Comparison of ENCODE assay signal across 10 mouse cellular contexts in the genomic region with DNA sequence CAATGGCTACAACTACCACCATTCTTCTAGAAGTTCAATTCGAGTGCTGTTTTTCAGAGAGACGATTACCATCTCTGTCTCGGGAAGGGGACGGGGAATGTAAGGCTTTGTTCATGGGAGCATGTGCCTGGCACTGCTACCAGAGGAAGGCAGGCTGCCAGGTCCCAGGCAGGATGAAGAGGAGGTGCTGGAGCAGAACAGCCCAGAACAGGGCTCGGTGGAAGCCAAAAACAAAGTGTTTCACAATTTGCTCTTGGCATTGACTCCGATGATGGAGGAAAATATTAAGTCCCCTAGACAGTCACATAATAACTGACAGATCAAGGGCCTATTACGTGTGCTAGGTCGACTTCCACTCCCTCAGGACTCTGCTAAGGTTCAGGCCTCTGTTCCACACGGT. TPM values are rescaled to one million over a fixed set of nuclear protein-coding genes. Genes with fewer than 3 reads are reported as not detected.
DNase-seq lines count a peak whose midpoint lies in the region; ATAC-seq and TF ChIP-seq lines count a peak whose summit lies in the region.
"Had no signal": no experiment of that assay in that cellular context is flagged by ENCODE, and none has a peak within 500 bp of the region (broad histone marks: within the 10 kb centered on the region; RNA-seq: fewer than 3 reads in every experiment).

No protein-coding gene starts in this region.

- H3K9ac ChIP-seq in hindbrain, embryonic 16.5 days (ENCODE audit: low read depth, low read length) = no peak overlapping the region
- no peak overlapping the region for H3K9ac ChIP-seq in hindbrain, embryonic 11.5 days (ENCODE audit: low read depth, low read length)
- no peak overlapping the region for H3K9ac ChIP-seq in midbrain, embryonic 16.5 days (ENCODE audit: low read depth, low read length)
- H3K9ac ChIP-seq: embryonic facial prominence, embryonic 13.5 days; liver, embryonic 14.5 days had no signal

- no peaks in the 10 kb centered on the region for H3K9me3 ChIP-seq in hindbrain, embryonic 16.5 days (ENCODE audit: control insufficient read depth, low read length)
- no peaks in the 10 kb centered on the region for H3K9me3 ChIP-seq in hindbrain, embryonic 11.5 days (ENCODE audit: control insufficient read depth, low read length)
- H3K9me3 ChIP-seq in midbrain, embryonic 16.5 days (replicated peaks; ENCODE audit: control insufficient read depth, low read length, poor library complexity, severe bottlenecking) = no peaks in the 10 kb centered on the region
- H3K9me3 ChIP-seq: embryonic facial prominence, embryonic 13.5 days had no signal

- no peak for TF ChIP-seq POLR2A in brain, embryonic 14.5 days (IDR thresholded peaks at IDR 0.05; ENCODE audit: borderline replicate concordance, extremely low read depth, insufficient read depth, insufficient read length, poor library complexity, severe bottlenecking)

- TF ChIP-seq CTCF in brain, embryonic 14.5 days (IDR thresholded peaks at IDR 0.05; ENCODE audit: borderline replicate concordance, extremely low read depth, insufficient read depth, insufficient read length) = no peak

- H3K4me3 ChIP-seq in hindbrain, embryonic 16.5 days (ENCODE audit: low read length) = no peak overlapping the region
- H3K4me3 ChIP-seq in hindbrain, embryonic 11.5 days (ENCODE audit: low read depth, low read length) = no peak overlapping the region
- H3K4me3 ChIP-seq in midbrain, embryonic 16.5 days (ENCODE audit: low read depth, low read length) = no peak overlapping the region
- H3K4me3 ChIP-seq: embryonic facial prominence, embryonic 13.5 days had no signal

- 62% methylated on average over 9 of the region's 9 CpGs for WGBS in hindbrain, embryonic 16.5 days
- 91% methylated on average over 9 of the region's 9 CpGs for WGBS in hindbrain, embryonic 11.5 days
- WGBS in midbrain, embryonic 16.5 days = 82% methylated on average over 9 of the region's 9 CpGs

- no peak overlapping the region for H3K4me2 ChIP-seq in hindbrain, embryonic 16.5 days (ENCODE audit: low read length)
- no peak overlapping the region for H3K4me2 ChIP-seq in hindbrain, embryonic 11.5 days (replicated peaks; ENCODE audit: low read depth, low read length)
- no peak overlapping the region for H3K4me2 ChIP-seq in midbrain, embryonic 16.5 days (ENCODE audit: low read length)
- H3K4me2 ChIP-seq: embryonic facial prominence, embryonic 13.5 days had no signal

- H3K27ac ChIP-seq in hindbrain, embryonic 16.5 days (ENCODE audit: low read depth, low read length) = no peak overlapping the region
- H3K27ac ChIP-seq in hindbrain, embryonic 11.5 days (ENCODE audit: low read depth, low read length) = no peak overlapping the region
- H3K27ac ChIP-seq in midbrain, embryonic 16.5 days (ENCODE audit: low read length) = no peak overlapping the region
- H3K27ac ChIP-seq: embryonic facial prominence, embryonic 13.5 days; liver, embryonic 14.5 days had no signal

- H3K4me1 ChIP-seq in hindbrain, embryonic 16.5 days (ENCODE audit: control insufficient read depth, insufficient read depth, low read depth, low read length) = no peaks in the 10 kb centered on the region
- H3K4me1 ChIP-seq in hindbrain, embryonic 11.5 days (replicated peaks; ENCODE audit: control insufficient read depth, insufficient read depth, low read length) = no peaks in the 10 kb centered on the region
- H3K4me1 ChIP-seq in midbrain, embryonic 16.5 days (ENCODE audit: control insufficient read depth, insufficient read depth, low read length) = no peaks in the 10 kb centered on the region
- H3K4me1 ChIP-seq: embryonic facial prominence, embryonic 13.5 days had no signal

- ATAC-seq in hindbrain, embryonic 16.5 days = peak; percentile 81; the same call in 1 of the 2 replicates
- no peak for ATAC-seq in hindbrain, embryonic 11.5 days (ENCODE audit: low FRiP score)
- ATAC-seq in midbrain, embryonic 16.5 days = no peak
- no peak for ATAC-seq in monocyte, adult 5-6 weeks (replicated peaks; ENCODE audit: insufficient number of reproducible peaks, low FRiP score, low TSS enrichment, poor library complexity, severe bottlenecking)

- H3K36me3 ChIP-seq in hindbrain, embryonic 16.5 days (ENCODE audit: control insufficient read depth, insufficient read depth, low read length) = no peaks in the 10 kb centered on the region
- H3K36me3 ChIP-seq in hindbrain, embryonic 11.5 days (ENCODE audit: control insufficient read depth, insufficient read depth, low read length) = no peaks in the 10 kb centered on the region
- H3K36me3 ChIP-seq in midbrain, embryonic 16.5 days (ENCODE audit: control insufficient read depth, insufficient read depth, low read length) = no peaks in the 10 kb centered on the region

- DNase-seq in hindbrain, embryonic 11.5 days (ENCODE audit: low spot score) = no peak
- peak; percentile 73 for DNase-seq in brain, embryonic 14.5 days (ENCODE audit: low read depth)
- DNase-seq in gastrocnemius, adult 8-10 months (ENCODE audit: low spot score in 2 of 2) = peak; percentile 41 to 56
- DNase-seq in layer of hippocampus, adult 9-11 months = peak; percentile 88
- DNase-seq in skeletal muscle tissue, adult 2 months (ENCODE audit: low read depth, low spot score) = peak; percentile 73

- H3K27me3 ChIP-seq in hindbrain, embryonic 16.5 days (replicated peaks; ENCODE audit: control insufficient read depth, insufficient read depth, low read length) = no peaks in the 10 kb centered on the region
- no peaks in the 10 kb centered on the region for H3K27me3 ChIP-seq in hindbrain, embryonic 11.5 days (ENCODE audit: control insufficient read depth, insufficient read depth, low read length)
- no peaks in the 10 kb centered on the region for H3K27me3 ChIP-seq in midbrain, embryonic 16.5 days (ENCODE audit: control insufficient read depth, insufficient read depth, low read depth, low read length)
- H3K27me3 ChIP-seq: embryonic facial prominence, embryonic 13.5 days had no signal

RNA-seq across cellular contexts. Expression of gene Il20rb, which starts 24.9 kb away (rescaled TPM):
- 0.66 and 1.1 TPM in 2 replicates for polyA plus RNA-seq in hindbrain, embryonic 16.5 days (2015; fragmentation: Nextera tagmentation; extraction: Ambion mirVana)
- polyA plus RNA-seq in hindbrain, embryonic 11.5 days (2014; fragmentation: Nextera tagmentation; extraction: Ambion mirVana) = 0.77 and 0.94 TPM in 2 replicates
- 2.2 and 2.4 TPM in 2 replicates for polyA plus RNA-seq in brain, embryonic 14.5 days (2012; rRNA removed)
- 1 to 10 TPM in 2 of 4 experiments, under 1 TPM in 2; 0.82 to 2.8 (median 1.4) TPM for total RNA-seq in gastrocnemius, adult 8-10 months (2022)
- 0.16 and 0.32 TPM in 2 replicates for polyA plus RNA-seq in midbrain, embryonic 16.5 days (2015; fragmentation: Nextera tagmentation; extraction: Ambion mirVana)
- total RNA-seq in monocyte, adult 5-6 weeks (2017) = 3.2 to 6.9 TPM (median 3.6 TPM) in 3 replicates
